Mouse (Mus musculus) CD4-positive helper T cell, adult 2 months (primary cell): ENCODE data around the gene Pde1b.

Experiments
- DNase-seq: peaks from one replicate; pipeline ENCODE4 v3.0.0-alpha.2; 2012; ENCODE audit warnings: low read depth, missing footprints, low spot score

Pde1b gene

DNA sequence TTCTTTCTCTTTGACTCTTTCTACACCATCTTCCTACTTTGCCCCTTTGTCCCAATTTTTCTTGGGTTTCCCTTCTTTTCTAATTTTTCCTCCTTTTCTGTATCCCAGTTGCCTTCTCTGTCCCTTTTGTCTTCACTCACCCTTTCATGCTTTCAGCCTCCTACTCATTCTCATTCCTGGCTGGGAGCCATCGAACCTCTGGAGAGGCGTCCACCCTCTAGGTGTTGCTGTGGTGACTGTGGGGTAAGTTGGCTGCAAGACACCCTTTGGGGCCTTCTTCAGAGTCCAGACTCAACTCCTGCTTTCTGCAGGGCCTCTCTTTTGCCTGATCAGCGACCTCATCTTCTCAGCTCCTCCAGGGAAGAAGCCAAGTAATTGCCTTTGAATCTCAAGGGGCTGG is 6.5 kb downstream of the Pde1b start:
- DNase-seq, result no peak

DNA sequence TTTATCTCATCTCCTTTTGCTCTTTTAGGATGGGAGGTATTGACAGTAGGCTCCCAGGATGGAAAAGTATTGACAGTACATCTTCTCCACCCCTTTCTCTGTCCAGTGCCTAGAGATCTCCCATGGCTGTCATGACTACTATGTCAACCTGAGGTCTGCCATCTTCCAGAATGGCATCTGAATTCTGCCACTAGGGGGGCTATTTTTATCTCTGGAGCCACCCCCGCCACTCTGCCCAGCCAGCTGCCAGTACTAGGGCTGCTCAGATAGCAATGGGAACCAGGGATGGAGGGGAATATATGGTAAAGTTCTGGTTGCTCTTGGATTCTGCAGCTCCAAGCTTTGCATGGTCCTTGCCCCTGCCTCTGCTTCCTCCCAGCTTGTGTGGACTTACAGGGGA is 8.8 kb downstream of the Pde1b start:
- DNase-seq, result no peak

DNA sequence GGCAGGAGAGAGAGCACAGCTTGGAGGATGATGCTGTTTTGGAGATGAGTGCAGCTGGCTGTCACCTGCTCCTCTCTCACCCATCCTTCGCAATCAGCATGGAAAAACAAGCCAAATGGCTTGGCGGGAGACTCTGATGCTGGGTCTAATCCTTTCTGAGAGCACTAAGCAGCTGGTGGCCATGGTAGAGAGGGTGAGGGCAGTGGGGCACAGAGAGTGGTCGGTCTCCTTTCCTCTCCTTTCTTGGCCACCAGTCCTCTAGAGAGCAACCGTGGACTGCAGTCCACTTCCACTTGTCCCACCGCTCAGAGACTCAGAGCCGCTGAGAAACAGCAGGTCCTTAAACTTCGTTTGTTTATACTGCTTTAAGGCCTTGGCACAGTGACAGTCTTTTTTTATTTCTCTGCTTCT is 10.8 kb downstream of the Pde1b start:
- no peak for DNase-seq

DNA sequence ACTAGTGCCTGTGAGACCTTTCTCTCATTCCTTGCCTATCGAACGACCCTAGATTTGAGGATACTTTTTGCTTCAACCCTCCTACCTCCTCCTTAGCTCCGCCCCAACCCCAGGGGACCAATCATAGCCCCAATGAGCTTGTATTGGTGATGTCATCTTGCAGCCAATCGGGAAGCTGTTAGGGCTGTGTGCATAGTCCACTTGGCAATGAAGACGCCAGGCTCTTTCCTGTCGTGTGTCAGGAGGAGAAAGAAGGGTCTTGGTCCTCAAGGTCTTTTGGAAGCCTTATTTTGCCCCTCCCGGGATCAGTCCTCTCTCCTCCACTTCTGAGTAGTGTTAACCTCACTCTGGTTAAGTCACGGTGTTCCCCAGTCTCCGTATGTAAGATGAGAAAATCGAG is 11.3 kb downstream of the Pde1b start:
- DNase-seq, result peak; percentile 16

DNA sequence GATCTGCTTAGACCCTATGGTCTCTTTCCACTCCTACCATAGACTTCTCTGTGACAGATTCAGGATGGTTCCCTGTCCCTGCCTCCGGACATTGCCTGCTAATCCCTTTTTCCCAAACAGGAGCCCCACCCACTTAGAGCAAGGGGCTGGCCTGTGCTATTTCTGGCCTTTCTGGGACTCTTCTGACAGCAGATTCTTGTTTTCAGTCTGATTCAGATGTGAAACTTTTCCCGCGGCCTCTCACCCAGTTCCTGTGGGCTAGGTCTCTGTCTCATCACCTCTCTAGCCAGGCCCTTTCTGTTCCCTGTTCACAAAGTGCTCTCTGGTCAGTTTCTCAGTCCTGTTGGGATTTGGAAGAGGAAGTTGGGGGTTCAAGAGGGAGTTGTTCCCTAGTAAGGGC is 12.1 kb downstream of the Pde1b start:
- no peak for DNase-seq

GRCm38 (mm10) chr15:103518600-103519385 is 16.0 kb downstream of the Pde1b start:
- DNase-seq, result no peak

- DNase-seq, result no peak
Measured at GRCm38 (mm10) chr15:103519386-103520378, 16.8 kb downstream of the Pde1b start.

DNA sequence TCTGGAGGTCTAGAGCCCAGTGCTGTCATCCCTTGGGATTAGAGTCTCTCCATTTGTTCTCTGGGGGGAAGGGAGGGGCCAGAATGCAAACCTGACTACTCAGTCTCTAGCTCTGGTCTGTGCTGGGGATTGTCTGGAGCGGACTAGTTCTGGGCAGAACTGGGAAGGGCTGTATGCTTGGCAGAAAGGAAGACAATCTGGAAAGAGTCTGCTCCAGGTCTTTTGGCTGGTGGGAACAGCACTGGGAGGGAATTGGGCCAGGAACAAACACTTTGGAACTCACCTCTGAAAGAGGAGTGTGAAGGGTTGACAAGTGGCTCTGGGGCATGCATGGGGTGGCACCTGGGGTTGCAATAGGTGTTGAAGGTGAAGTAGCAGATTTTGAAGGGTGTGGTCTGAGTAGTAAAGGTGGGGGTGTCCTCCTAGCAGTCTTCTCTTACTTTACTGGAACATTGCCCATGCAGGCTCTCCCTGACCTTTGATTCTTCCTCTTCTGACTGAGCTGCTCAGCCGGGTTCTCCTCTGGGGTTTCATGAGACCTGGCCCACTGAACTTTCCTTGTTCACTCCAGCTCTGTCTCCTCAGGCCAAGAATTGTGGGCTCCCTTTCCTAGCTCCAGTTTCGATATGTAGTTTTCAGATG is 19.7 kb downstream of the Pde1b start:
- no peak for DNase-seq

- no peak for DNase-seq
Measured at GRCm38 (mm10) chr15:103523156-103523555, 20.3 kb downstream of the Pde1b start.

DNA sequence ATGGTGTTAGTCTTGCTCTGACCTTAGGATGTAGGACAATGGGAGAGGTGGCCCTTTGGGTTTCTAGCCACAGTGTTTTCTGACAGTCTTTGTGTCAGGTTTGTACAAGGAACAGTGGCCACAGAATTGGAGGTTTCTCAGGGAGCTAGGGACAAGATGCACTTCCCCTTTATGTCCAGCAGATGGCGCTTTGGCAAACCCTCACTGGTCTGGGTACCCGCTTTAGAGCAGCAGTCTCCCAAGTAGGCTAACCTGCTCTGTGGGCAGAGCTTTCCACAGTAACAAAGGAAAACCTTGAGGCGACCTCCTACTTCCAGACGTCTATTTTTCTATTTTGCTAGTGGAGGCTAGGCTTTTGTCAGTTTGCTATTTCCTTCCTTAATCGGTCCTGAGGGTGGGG is 27.5 kb downstream of the Pde1b start:
- peak; percentile 26 for DNase-seq

DNA sequence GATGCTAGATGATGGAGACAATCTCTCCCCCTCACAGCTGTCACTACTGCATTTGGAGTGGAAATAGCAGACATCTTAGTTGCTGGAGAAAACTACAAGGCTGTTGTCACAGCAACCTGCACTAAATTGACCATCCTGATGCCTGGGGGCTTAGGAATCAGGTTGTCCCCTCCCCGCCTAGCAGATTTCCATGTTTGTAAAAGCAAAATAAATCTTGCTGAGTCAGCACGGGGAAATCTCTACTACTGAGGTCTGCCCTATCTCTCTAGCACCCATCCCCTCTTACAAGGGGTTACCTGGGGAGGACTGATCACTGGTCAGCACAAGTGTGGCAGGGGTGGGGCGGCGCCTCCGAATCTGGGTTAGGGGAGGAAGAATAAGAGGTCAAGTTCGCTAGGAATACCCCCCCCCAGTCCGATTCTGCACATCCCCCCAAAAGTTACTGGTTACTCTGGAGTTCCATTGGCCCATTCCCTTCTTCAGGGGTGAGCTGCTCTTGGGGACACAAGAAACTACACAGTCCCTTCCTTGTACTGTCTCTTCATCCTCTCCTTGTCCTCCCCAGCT is 31.3 kb downstream of the Pde1b start:
- DNase-seq, result no peak

DNA sequence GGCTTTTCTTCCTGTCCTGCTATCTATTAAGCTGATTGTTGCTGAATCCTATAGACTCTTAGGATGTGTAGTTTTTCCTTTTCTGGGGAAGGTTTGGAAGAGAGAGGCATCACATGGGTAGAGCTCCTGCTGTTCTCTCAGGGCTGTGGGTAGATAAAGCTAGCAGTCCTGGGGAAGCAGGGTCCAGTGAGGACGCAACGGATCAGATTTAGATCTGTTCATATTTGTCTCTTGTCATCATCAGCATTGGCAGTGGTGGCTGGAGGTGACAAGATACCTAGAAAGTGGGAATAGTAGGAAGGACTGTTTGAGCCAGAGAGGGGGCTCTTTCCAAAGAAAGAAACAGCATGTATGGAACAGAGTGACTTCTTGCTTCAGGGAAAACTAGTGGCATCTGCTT is 32.2 kb downstream of the Pde1b start:
- DNase-seq, result no peak

DNA sequence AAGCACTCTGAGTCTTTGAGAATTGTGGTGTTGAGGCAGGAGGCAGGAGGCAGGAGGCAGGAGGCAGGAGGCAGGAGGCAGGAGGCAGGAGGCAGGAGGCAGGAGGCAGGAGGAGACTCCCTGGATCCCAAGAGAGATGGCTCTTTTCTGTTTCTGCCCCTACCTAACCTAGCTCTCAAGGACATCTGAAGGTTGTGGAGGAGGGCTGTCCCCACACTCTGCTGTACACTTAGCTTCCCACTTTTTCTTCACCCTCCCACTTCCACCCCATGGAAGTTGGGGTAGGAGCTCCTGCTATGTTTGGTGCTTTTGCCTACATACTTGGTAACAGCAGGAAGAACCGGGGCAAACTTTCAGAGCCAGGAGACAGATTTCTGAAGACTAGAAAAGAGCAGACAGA is 33.0 kb downstream of the Pde1b start:
- DNase-seq, result no peak

DNA sequence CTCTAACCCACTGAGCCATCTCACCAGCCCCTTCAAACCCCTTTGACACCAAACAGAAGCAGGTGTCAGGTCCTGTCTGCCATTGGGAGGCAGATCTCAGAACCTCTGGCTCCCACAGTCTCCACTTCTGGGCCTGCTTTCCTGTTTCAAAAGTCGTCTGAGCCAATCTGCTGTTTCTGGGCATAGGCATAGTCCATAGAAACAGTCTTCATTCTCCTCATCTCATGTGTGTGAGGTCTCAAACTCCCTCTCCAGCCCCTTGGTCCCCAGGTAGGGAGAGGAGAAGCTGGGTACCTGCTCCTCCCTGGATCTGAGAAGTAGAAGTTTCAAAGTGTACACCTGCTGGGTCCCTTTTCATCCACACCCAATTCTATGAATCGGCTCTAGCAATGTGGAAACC is 33.6 kb downstream of the Pde1b start:
- DNase-seq, result no peak

DNA sequence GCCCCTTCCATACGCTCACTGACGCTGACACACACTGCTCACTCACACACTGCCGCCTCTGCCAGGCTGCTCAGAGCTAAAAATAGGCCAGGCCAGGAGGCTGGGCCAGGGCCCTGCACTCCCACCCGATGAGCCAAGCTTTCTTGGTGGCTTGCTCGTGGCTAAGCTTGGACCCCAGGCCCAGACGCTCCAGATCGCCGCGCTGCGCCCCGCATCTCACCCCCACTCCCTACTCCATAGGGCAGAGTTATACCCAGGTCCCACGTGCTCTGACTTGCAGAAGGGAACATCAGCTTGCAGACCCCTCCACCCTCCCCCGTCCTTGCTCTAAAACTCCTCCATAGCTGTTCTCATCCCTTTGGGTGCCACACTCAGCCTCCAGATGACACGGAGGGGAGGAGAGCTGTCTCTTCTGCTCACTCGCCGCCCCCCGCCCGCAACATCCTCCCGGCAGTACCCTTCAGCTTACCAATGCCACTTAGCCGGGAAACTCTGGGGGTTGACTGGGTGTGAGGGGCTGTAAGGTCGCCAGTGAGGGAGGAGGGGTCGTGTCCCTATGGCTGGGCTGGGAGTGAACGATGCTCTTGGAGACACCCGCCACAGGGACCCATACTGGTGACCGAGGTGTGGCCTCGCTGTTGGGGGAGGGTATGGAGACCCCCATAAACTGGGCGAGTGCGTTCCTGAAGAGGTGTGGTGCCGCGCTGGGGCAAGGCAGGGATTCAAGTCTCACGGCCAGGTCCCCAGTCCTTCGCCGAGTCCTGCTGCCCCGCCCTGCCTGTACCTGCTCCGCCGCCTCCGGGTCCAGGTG is 34.4 kb downstream of the Pde1b start:
- no peak for DNase-seq

DNA sequence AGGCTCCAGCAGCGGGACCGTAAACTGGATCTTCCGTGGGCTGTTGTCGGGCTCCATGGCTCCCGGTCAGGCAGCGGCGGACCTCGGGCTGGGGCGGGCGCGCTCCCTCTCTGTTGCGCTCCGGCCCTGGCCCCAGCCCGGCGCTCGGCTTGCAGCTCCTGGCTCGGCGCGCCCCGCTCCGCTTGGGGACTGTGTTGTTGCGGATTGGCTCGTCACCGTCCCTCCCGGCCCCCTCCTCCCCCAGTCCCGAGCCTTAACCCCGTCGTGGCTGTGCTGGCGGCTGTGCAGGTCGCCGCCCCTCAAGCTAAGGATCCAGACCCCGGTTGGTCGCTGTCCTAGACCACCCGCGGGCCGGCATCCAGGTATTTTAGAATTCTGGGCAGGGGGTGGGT is 35.0 kb downstream of the Pde1b start, which contains the start of gene Ppp1r1a:
Gene Ppp1r1a, minus strand, starts transcription at position 182 of the 392 bp plus-strand sequence.
- DNase-seq, result no peak

- DNase-seq, result no peak
Measured at GRCm38 (mm10) chr15:103539259-103539658, 36.4 kb downstream of the Pde1b start.

DNA sequence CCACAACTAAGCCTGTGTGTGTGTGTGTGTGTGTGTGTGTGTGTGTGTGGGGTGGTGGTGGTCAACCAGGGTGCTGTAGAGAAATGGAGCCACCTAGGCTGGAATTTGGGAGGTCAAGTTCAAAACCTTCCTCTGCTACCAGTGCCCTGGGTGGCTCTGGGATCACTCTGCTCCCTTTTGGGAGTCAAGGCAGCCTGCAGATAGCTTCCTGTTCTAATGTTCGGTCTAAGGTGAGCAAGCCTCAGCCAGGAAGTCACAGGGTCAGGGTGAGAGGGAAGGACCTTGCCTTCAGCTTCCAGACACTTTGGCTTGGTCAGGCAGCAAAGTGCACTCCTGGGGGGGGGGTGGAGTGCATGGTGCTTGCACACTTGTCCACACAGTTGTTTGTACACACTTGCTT is 37.8 kb downstream of the Pde1b start:
- DNase-seq, result no peak

DNA sequence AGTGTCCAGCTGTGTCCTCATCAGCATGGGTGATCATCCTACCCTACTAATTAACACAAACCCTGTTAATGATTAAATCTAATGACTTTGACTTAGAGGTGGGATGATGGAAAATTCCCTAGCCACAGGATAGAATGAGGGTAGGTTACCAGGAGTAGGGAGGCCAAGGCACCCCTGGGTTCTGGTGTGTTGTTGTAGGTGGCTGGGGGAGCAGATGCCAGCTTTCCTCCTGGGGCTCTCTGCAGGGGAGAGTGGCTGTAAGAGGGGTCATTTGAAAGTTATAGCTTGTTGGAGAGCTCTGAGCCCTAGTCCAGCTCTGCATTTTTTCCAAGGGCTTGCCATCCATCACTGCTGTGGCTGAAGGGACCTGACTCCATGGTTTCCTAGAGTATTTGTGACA is 39.7 kb downstream of the Pde1b start:
- no peak for DNase-seq

- no peak for DNase-seq
Measured at GRCm38 (mm10) chr15:103547983-103548382, 45.1 kb downstream of the Pde1b start.

GRCm38 (mm10) chr15:103549475-103549874 is 46.6 kb downstream of the Pde1b start:
- no peak for DNase-seq
